Mouse (Mus musculus) kidney, embryonic 15.5 days (tissue): ENCODE results near the gene Sele. TPM values are rescaled to one million over a fixed set of nuclear protein-coding genes. Genes with fewer than 3 reads are reported as not detected.
A peak's percentile ranks its signal among the peaks of the same experiment; 100 is the strongest.

Experiments used
- ATAC-seq: fragments of 200-750 bp; cut with Nextera tagmentation; replicated peaks from 2 replicates; pipeline ENCODE4 v1.8.0; 2017; ENCODE audit warnings: moderate TSS enrichment; ENCODE audit not compliant: low FRiP score
- H3K27ac ChIP-seq: fragments of 300-500 bp; sonication (generic); 2 replicates; pipeline ENCODE4 v1.5.1; 2015; ENCODE audit warnings: mild to moderate bottlenecking, inconsistent platforms
- H3K27me3 ChIP-seq: fragments of 300-500 bp; sonication (generic); 2 replicates; pipeline ENCODE4 v1.6.1; 2015; ENCODE audit warnings: inconsistent platforms
- H3K36me3 ChIP-seq: fragments of 300-500 bp; sonication (generic); 2 replicates; pipeline ENCODE4 v1.6.1; 2015; ENCODE audit warnings: inconsistent platforms
- H3K4me1 ChIP-seq: fragments of 300-500 bp; sonication (generic); 2 replicates; pipeline ENCODE4 v1.6.1; 2015; ENCODE audit warnings: inconsistent platforms
- H3K4me2 ChIP-seq: fragments of 300-500 bp; sonication (generic); 2 replicates; pipeline ENCODE4 v1.6.1; 2015; ENCODE audit warnings: moderate library complexity, mild to moderate bottlenecking, inconsistent platforms
- H3K4me3 ChIP-seq: fragments of 300-500 bp; sonication (generic); replicated peaks from 2 replicates; pipeline ENCODE4 v1.5.1; 2015; ENCODE audit warnings: mild to moderate bottlenecking, inconsistent platforms
- H3K9ac ChIP-seq: fragments of 300-500 bp; sonication (generic); 2 replicates; pipeline ENCODE4 v1.6.1; 2015; ENCODE audit warnings: mild to moderate bottlenecking, inconsistent platforms
- H3K9me3 ChIP-seq: fragments of 300-500 bp; sonication (generic); replicated peaks from 2 replicates; pipeline ENCODE4 v1.6.1; 2016; ENCODE audit warnings: inconsistent platforms
- WGBS: fragments of 180-500 bp; shearing (Covaris S2); methylation state at CpG from one replicate; pipeline ENCODE4 v1.1.7; 2015; ENCODE audit warnings: mixed read lengths; 5-methylcytosine and 5-hydroxymethylcytosine counted together
- polyA plus RNA-seq: library from polyadenylated mRNA; unstranded; fragments of >200 nt; fragmentation: Nextera tagmentation; extraction: Ambion mirVana; gene quantifications from 2 replicates; pipeline ENCODE4 v1.2.1, GENCODE M21; 2015

The Sele gene
- polyA plus RNA-seq, 1 experiment from 2014 or later: 0.17 TPM

- Histone ChIP-seq H3K9me3 (no peaks in the 10 kb centered on the region), H3K4me3 (no peak overlapping the region), H3K4me2 (no peak overlapping the region), H3K27me3 (no peaks in the 10 kb centered on the region), H3K36me3 (no peaks in the 10 kb centered on the region), H3K9ac (no peak overlapping the region), H3K27ac (peak overlapping the region; percentile 37; the same call in 1 of the 2 replicates), H3K4me1 (no peaks in the 10 kb centered on the region)
- WGBS: 54% methylated on average over 3 of the region's 3 CpGs
- no peak for ATAC-seq
Observed at GRCm38 (mm10) chr1:164043549-164043948, 4.5 kb upstream of the Sele start.

- no peaks in the 10 kb centered on the region for H3K9me3 ChIP-seq
- WGBS: 94% methylated on average over 9 of the region's 9 CpGs
- no peak for ATAC-seq
Observed at GRCm38 (mm10) chr1:164053561-164053960, 5.5 kb downstream of the Sele start.

GRCm38 (mm10) chr1:164054800-164055199, 6.8 kb downstream of the Sele start:
- no peak for ATAC-seq
- Histone ChIP-seq H3K4me2 (no peak overlapping the region), H3K27ac (no peak overlapping the region), H3K36me3 (no peaks in the 10 kb centered on the region), H3K9me3 (no peaks in the 10 kb centered on the region), H3K4me1 (no peaks in the 10 kb centered on the region), H3K27me3 (no peaks in the 10 kb centered on the region), H3K9ac (no peak overlapping the region), H3K4me3 (no peak overlapping the region)
- WGBS: 49% methylated on average over 2 of the region's 2 CpGs

More at GRCm38 (mm10) chr1:164053561-164053960, 5.5 kb downstream of the Sele start:
- Histone ChIP-seq H3K27ac (no peak overlapping the region), H3K36me3 (no peaks in the 10 kb centered on the region), H3K27me3 (no peaks in the 10 kb centered on the region), H3K4me2 (no peak overlapping the region), H3K4me1 (no peaks in the 10 kb centered on the region), H3K9ac (no peak overlapping the region), H3K4me3 (no peak overlapping the region)

DNA sequence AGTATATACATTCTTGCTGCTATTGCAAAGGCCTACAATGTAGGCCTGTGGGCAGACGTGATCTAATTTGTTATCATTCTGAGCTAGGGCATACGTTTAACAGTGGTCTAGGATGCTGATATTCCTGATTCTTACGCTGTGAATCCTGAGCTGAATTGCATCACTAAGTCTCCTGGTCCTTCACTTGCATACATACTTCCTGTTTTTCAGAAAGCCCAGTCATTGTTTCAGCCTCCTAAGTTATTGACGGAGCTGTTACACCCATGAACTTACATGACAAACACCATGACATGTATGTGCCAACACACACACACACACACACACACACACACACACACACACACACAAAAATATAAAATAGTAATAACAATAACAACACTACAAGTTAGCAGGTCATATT, 12.0 kb downstream of the Sele start:
- H3K9ac ChIP-seq: no peak overlapping the region
- no peak for ATAC-seq
- no peaks in the 10 kb centered on the region for H3K4me1 ChIP-seq
- H3K4me2 ChIP-seq: no peak overlapping the region
- H3K9me3 ChIP-seq: no peaks in the 10 kb centered on the region
- no peaks in the 10 kb centered on the region for H3K36me3 ChIP-seq
- WGBS: 87% methylated on average over 4 of the region's 4 CpGs
- no peak overlapping the region for H3K4me3 ChIP-seq
- H3K27me3 ChIP-seq: no peaks in the 10 kb centered on the region
- no peak overlapping the region for H3K27ac ChIP-seq

DNA sequence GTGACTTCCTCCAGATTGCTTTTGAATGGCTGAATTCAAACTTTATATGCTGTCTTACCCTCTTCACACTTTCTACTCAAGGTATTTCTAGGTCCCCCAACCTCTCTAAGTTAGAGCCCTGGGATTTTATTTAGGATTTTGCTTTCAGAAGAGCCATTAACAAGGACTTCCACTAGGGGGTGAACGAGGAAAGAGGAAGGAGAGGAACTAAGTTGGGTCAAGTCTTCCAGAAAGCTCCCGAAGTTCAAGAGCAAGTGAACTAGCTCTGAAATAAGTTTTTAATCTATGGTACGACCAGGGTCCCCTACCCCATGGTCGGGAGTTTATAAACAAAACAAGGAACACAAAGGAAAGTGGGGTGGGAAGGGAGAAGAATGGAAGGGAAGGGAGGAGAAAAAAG, 13.2 kb downstream of the Sele start:
- WGBS: 41% methylated on average over 4 of the region's 4 CpGs
- H3K4me3 ChIP-seq: no peak overlapping the region
- no peaks in the 10 kb centered on the region for H3K9me3 ChIP-seq
- H3K36me3 ChIP-seq: no peaks in the 10 kb centered on the region
- no peak for ATAC-seq
- no peak overlapping the region for H3K4me2 ChIP-seq
- H3K27ac ChIP-seq: no peak overlapping the region
- no peaks in the 10 kb centered on the region for H3K27me3 ChIP-seq
- H3K4me1 ChIP-seq: no peaks in the 10 kb centered on the region
- H3K9ac ChIP-seq: no peak overlapping the region

GRCm38 (mm10) chr1:164061925-164062324, 13.9 kb downstream of the Sele start, which contains the start of gene Sell:
TSS of gene Sell (plus strand) at chr1:164061982.
- no peaks in the 10 kb centered on the region for H3K9me3 ChIP-seq
- H3K4me3 ChIP-seq: no peak within 1 kb of the TSS
- no peak within 1 kb of the TSS for H3K9ac ChIP-seq
- no peak within 1 kb of the TSS for H3K27ac ChIP-seq
- H3K4me1 ChIP-seq: no peaks in the 10 kb centered on the region
- WGBS: 81% methylated on average over 4 of the region's 4 CpGs
- no peak for ATAC-seq
- no peaks in the 10 kb centered on the region for H3K27me3 ChIP-seq
- no peak within 1 kb of the TSS for H3K4me2 ChIP-seq
- no peaks in the 10 kb centered on the region for H3K36me3 ChIP-seq

DNA sequence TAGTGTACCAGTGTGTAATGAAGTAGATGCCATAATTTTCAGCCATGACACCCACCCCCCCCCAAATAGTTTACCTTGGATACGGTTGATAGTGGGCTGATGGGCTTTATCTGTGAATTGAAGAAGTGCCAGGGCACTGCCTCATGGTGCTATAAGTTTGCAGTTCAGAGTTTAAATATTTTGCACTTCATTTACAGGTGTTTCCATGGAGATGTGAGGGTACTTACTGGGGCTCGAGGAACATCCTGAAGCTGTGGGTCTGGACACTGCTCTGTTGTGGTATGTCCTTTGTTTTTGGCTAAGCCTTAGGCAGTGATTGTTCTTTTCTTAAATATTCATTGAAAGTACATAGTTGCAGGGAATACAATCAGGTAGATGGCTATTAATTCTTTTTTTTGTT, 14.8 kb downstream of the Sele start:
- no peaks in the 10 kb centered on the region for H3K9me3 ChIP-seq
- H3K27me3 ChIP-seq: no peaks in the 10 kb centered on the region
- 56% methylated on average over 2 of the region's 2 CpGs for WGBS
- no peak for ATAC-seq
- no peak overlapping the region for H3K4me2 ChIP-seq
- no peaks in the 10 kb centered on the region for H3K36me3 ChIP-seq
- H3K27ac ChIP-seq: no peak overlapping the region
- no peaks in the 10 kb centered on the region for H3K4me1 ChIP-seq
- H3K4me3 ChIP-seq: no peak overlapping the region
- no peak overlapping the region for H3K9ac ChIP-seq

DNA sequence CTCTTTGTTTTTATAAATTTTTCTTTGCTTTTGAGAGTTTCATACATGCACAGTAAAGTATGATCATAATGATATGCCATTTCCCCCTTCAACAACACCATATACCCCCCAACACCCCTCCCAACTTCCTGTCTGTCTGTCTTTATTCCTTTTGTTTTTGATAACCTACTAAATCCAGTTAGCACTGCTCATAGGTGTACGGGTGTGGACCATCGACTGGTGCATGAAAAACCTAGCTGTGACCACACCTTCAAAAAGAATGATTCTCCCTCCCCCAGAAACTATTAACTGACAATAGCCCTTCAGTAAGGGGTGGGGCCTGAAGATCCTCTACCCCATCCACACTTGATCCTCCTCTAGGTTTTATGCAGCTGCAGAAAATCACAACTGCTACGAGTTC, 15.7 kb downstream of the Sele start:
- Histone ChIP-seq H3K27ac (no peak overlapping the region), H3K4me2 (no peak overlapping the region), H3K36me3 (no peaks in the 10 kb centered on the region), H3K4me1 (no peaks in the 10 kb centered on the region), H3K27me3 (no peaks in the 10 kb centered on the region), H3K9me3 (no peaks in the 10 kb centered on the region), H3K9ac (no peak overlapping the region), H3K4me3 (no peak overlapping the region)
- ATAC-seq: no peak
- WGBS: 55% methylated on average over 3 of the region's 3 CpGs

GRCm38 (mm10) chr1:164069261-164069660, 21.2 kb downstream of the Sele start:
- Histone ChIP-seq H3K9me3 (no peaks in the 10 kb centered on the region), H3K27me3 (no peaks in the 10 kb centered on the region), H3K27ac (no peak overlapping the region), H3K36me3 (no peaks in the 10 kb centered on the region), H3K4me1 (no peaks in the 10 kb centered on the region), H3K4me3 (no peak overlapping the region), H3K9ac (no peak overlapping the region), H3K4me2 (no peak overlapping the region)
- no peak for ATAC-seq

DNA sequence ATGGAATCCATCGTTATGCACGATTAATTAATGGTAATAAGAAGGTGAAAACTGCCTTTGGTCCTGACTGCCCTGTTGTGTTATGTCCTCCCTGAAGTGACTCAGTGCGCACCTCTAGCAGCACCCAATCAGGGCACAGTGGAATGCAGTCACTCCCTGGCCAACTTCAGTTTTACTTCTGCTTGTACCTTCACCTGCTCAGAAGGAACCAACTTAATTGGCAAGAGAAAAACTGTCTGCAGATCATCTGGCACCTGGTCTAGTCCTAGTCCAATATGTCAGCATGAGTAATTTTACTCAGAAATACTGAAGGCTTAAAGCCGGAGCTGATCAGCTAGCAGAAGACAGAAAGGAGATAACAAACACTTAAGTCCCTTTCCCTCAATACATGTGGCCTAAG, 22.4 kb downstream of the Sele start:
- no peaks in the 10 kb centered on the region for H3K9me3 ChIP-seq
- H3K27ac ChIP-seq: no peak overlapping the region
- no peaks in the 10 kb centered on the region for H3K27me3 ChIP-seq
- 92% methylated on average over 4 of the region's 4 CpGs for WGBS
- H3K9ac ChIP-seq: no peak overlapping the region
- no peak for ATAC-seq
- H3K4me1 ChIP-seq: no peaks in the 10 kb centered on the region
- H3K4me2 ChIP-seq: no peak overlapping the region
- H3K4me3 ChIP-seq: no peak overlapping the region
- H3K36me3 ChIP-seq: no peaks in the 10 kb centered on the region

- H3K4me1 ChIP-seq: no peaks in the 10 kb centered on the region
- 85% methylated on average over 7 of the region's 7 CpGs for WGBS
- H3K4me3 ChIP-seq: no peak overlapping the region
- H3K27ac ChIP-seq: no peak overlapping the region
- no peak for ATAC-seq
- no peaks in the 10 kb centered on the region for H3K9me3 ChIP-seq
- H3K9ac ChIP-seq: no peak overlapping the region
- no peak overlapping the region for H3K4me2 ChIP-seq
- no peaks in the 10 kb centered on the region for H3K36me3 ChIP-seq
- H3K27me3 ChIP-seq: no peaks in the 10 kb centered on the region
Observed at GRCm38 (mm10) chr1:164071111-164071510, 23.1 kb downstream of the Sele start.

DNA sequence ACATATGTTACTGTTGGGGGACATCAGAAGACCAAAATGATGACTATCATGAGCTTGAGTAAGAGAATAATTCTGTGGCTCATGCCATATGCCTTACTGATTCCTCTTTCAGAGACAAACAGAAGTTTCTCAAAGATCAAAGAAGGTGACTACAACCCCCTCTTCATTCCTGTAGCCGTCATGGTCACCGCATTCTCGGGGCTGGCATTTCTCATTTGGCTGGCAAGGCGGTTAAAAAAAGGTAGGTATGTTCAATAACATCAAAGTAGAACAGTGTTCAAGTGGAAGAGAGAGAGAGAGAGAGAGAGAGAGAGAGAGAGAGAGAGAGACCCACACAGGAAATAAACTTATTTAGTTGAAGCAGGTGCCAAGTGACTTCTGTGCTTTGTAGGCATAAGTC, 24.0 kb downstream of the Sele start:
- Histone ChIP-seq H3K4me3 (no peak overlapping the region), H3K4me2 (no peak overlapping the region), H3K27ac (no peak overlapping the region), H3K4me1 (no peaks in the 10 kb centered on the region), H3K9me3 (no peaks in the 10 kb centered on the region), H3K36me3 (no peaks in the 10 kb centered on the region), H3K27me3 (no peaks in the 10 kb centered on the region), H3K9ac (no peak overlapping the region)
- WGBS: 86% methylated on average over 4 of the region's 4 CpGs
- ATAC-seq: no peak

DNA sequence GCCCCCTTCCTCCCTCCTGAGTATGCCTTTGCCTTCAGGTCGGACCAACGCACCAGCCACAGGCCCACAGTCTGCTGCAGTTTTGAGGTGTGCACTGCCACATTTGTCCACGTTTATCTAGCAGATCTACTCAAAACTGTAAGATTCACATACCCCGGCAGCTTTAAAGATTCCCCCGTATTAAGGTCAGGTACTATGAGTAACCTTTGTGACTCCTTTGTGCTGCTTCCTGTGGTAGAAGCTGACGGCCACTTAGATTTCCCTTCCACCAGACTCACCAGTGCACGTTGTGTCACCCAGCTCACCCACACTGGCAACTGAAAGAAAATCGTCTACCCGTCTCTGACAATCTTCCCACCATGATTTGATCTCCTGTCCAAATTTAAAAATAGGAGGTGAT, 25.1 kb downstream of the Sele start:
- H3K4me2 ChIP-seq: no peak overlapping the region
- 88% methylated on average over 9 of the region's 9 CpGs for WGBS

More for the DNA sequence above, 25.1 kb downstream of the Sele start:
- no peaks in the 10 kb centered on the region for H3K36me3 ChIP-seq
- no peak overlapping the region for H3K9ac ChIP-seq
- no peak overlapping the region for H3K4me3 ChIP-seq
- no peaks in the 10 kb centered on the region for H3K27me3 ChIP-seq
- H3K9me3 ChIP-seq: no peaks in the 10 kb centered on the region
- H3K27ac ChIP-seq: no peak overlapping the region
- ATAC-seq: no peak
- no peaks in the 10 kb centered on the region for H3K4me1 ChIP-seq
